Mouse (Mus musculus): ENCODE data around the gene Smco3.
A peak's percentile ranks its signal among the peaks of the same experiment; 100 is the strongest.

The Smco3 gene

GRCm38 (mm10) chr6:136845706-136846480 is 10.6 kb upstream of the Smco3 start:
- no peak for DNase-seq (ENCODE audit: low spot score in 2 of 2)

- DNase-seq (ENCODE audit: low spot score in 2 of 2) = no peak
These were observed 9.7 kb upstream of the Smco3 start for GRCm38 (mm10) chr6:136844903-136845302.

- no peak for DNase-seq (ENCODE audit: low spot score in 2 of 2)
These were observed 2.1 kb upstream of the Smco3 start for GRCm38 (mm10) chr6:136837323-136837722.

- no peak for DNase-seq (ENCODE audit: low spot score in 2 of 2)
These were observed 3.5 kb downstream of the Smco3 start for GRCm38 (mm10) chr6:136831712-136832111.

GRCm38 (mm10) chr6:136828681-136829080 is 6.6 kb downstream of the Smco3 start:
- DNase-seq (ENCODE audit: low spot score in 2 of 2) = no peak

GRCm38 (mm10) chr6:136827881-136828561 is 7.2 kb downstream of the Smco3 start, which contains the start of gene Wbp11:
Gene Wbp11 (minus strand): TSS chr6:136828233.
- DNase-seq (ENCODE audit: low spot score in 2 of 2) = peak; percentile 91 to 95

GRCm38 (mm10) chr6:136827516-136827880 is 7.8 kb downstream of the Smco3 start, which contains the start of gene BC049715:
Gene BC049715 (plus strand): TSS chr6:136827626.
- no peak for DNase-seq (ENCODE audit: low spot score in 2 of 2)

- DNase-seq (ENCODE audit: low spot score in 2 of 2) = no peak
These were observed 8.1 kb downstream of the Smco3 start for GRCm38 (mm10) chr6:136827116-136827515.

GRCm38 (mm10) chr6:136824987-136825386 is 10.3 kb downstream of the Smco3 start:
- no peak for DNase-seq (ENCODE audit: low spot score in 2 of 2)

- DNase-seq (ENCODE audit: low spot score in 2 of 2) = no peak
These were observed 14.2 kb downstream of the Smco3 start for GRCm38 (mm10) chr6:136821086-136821485.

GRCm38 (mm10) chr6:136820381-136820780 is 14.9 kb downstream of the Smco3 start:
- no peak for DNase-seq (ENCODE audit: low spot score in 2 of 2)

- no peak for DNase-seq (ENCODE audit: low spot score in 2 of 2)
These were observed 17.7 kb downstream of the Smco3 start for GRCm38 (mm10) chr6:136817549-136817948.

- no peak for DNase-seq (ENCODE audit: low spot score in 2 of 2)
These were observed 18.4 kb downstream of the Smco3 start for GRCm38 (mm10) chr6:136816826-136817225.

GRCm38 (mm10) chr6:136815381-136815780 is 19.9 kb downstream of the Smco3 start:
- no peak for DNase-seq (ENCODE audit: low spot score in 2 of 2)

GRCm38 (mm10) chr6:136813117-136813516 is 22.1 kb downstream of the Smco3 start:
- no peak for DNase-seq (ENCODE audit: low spot score in 2 of 2)

- DNase-seq (ENCODE audit: low spot score in 2 of 2) = no peak
These were observed 24.1 kb downstream of the Smco3 start for GRCm38 (mm10) chr6:136811196-136811595.

- DNase-seq (ENCODE audit: low spot score in 2 of 2) = no peak
These were observed 25.6 kb downstream of the Smco3 start for GRCm38 (mm10) chr6:136809673-136810072.

GRCm38 (mm10) chr6:136809077-136809476 is 26.2 kb downstream of the Smco3 start:
- DNase-seq (ENCODE audit: low spot score in 2 of 2) = peak in 1 of 2 experiments; percentile 71

- DNase-seq (ENCODE audit: low spot score in 2 of 2) = no peak
These were observed 26.6 kb downstream of the Smco3 start for GRCm38 (mm10) chr6:136808631-136809046.

GRCm38 (mm10) chr6:136808014-136808417 is 27.2 kb downstream of the Smco3 start, which contains the start of gene H2afj:
Gene H2afj (plus strand): TSS chr6:136808244.
- DNase-seq (ENCODE audit: low spot score in 2 of 2) = peak; percentile 97 to 99

- no peak for DNase-seq (ENCODE audit: low spot score in 2 of 2)
These were observed 27.7 kb downstream of the Smco3 start for GRCm38 (mm10) chr6:136807395-136808013.

GRCm38 (mm10) chr6:136806819-136807218 is 28.4 kb downstream of the Smco3 start:
- no peak for DNase-seq (ENCODE audit: low spot score in 2 of 2)

Data from urinary bladder, adult 18-20 months (tissue).